Mouse (Mus musculus) cortical plate, adult 2 months (tissue): ENCODE data around the gene Tbc1d2b. TPM values are rescaled to one million over a fixed set of nuclear protein-coding genes. Genes with fewer than 3 reads are reported as not detected.

Experiments
- H3K27ac ChIP-seq: fragments of 200-500 bp; 2 replicates; pipeline ENCODE4 v1.5.1; 2012; ENCODE audit warnings: low read length, control low read depth, inconsistent platforms; ENCODE audit not compliant: insufficient read depth
- H3K4me1 ChIP-seq: fragments of 200-500 bp; 2 replicates; pipeline ENCODE4 v1.6.1; 2011; ENCODE audit warnings: low read length; ENCODE audit not compliant: control insufficient read depth, insufficient read depth
- H3K4me3 ChIP-seq: fragments of 200-500 bp; 2 replicates; pipeline ENCODE4 v1.5.1; 2011; ENCODE audit warnings: mild to moderate bottlenecking, low read length, control low read depth; ENCODE audit not compliant: insufficient read depth
- CTCF ChIP-seq: fragments of 200-500 bp; IDR thresholded peaks from 2 replicates; pipeline ENCODE4 v1.5.1; 2011; ENCODE audit warnings: mild to moderate bottlenecking, control low read depth, low read length; ENCODE audit not compliant: insufficient read depth; ENCODE audit errors: extremely low read depth
- POLR2A ChIP-seq: fragments of 200-500 bp; IDR thresholded peaks from 2 replicates; pipeline ENCODE4 v1.6.1; 2011; ENCODE audit warnings: mild to moderate bottlenecking, low read length, control low read depth; ENCODE audit not compliant: insufficient read depth; ENCODE audit errors: extremely low read depth
- polyA plus RNA-seq: library from polyadenylated mRNA; depleted of rRNA; stranded (reverse); fragments of >200 nt; gene quantifications from 2 replicates; pipeline ENCODE4 v1.2.3, GENCODE M21; 2012

The Tbc1d2b gene
- polyA plus RNA-seq, 1 experiment = 11.4 TPM

DNA sequence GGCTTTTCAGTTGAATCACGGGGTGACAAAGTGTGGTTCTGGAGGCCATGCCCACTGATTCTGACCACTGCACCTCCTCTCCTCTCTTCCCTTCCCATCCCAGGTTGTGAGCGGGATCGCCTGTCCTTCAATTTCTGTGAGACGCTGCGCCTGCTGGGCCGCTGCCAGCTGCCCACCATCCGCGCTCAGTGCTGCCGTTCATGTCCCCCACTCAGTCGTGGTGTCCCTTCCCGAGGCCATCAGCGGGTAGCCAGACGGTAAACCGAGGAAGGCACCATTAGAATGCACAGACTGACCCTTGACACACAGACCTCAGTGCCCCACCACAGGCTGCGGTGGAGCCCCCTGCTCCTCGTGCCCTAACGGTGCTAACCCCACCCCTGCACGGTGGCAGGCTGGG is 71.0 kb downstream of the Tbc1d2b start:
- TF ChIP-seq CTCF (no peak), POLR2A (no peak)
- no peak overlapping the region for H3K4me3 ChIP-seq
- peaks cover 1% of the 10 kb centered on the region; the same call in 1 of the 2 replicates for H3K4me1 ChIP-seq
- H3K27ac ChIP-seq = no peak overlapping the region

DNA sequence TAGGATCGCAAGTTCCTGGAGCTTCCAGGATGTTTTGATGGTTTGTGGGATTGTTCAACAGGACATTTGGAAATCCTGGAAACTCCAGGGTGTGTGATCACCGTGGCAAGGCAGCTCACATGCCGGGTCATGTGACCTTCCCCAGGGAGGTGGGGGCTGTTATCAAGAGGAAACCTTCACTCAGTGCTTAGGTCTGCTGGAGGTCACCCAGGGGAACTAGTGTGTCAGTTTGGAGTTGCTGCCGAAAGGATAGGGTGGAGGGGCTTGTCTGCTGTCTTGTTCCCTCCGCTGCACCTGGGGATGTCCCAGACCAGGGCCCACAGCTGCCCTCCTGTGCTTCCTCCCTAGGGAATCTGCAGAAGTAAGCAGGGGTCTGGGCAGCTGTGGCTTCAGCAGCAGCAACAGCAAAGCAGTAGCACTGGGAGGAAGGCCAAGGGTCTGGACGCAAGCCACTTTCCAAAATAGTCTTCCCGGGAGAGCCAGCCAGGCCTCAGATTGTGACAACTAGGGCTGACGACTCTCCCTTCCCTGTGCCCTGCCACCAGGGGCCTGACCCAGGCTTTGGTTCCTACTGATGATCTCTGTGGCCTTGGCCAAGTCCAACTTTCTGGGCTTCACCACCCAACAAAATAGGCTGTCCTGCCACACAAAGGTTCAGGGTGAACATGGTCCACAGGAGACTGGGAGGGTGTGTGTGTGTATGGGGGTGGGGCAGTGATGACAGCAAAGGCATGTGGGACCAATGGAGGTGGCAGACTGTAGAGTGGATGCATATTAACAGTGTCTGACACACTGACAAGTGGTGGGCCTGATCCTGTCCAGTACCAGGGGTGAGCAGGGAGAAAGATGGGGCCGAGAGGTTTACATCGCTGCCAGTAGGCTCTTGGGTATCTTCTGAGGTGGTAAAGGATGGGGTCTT is 71.8 kb downstream of the Tbc1d2b start:
- Histone ChIP-seq H3K4me1 (peaks cover 1% of the 10 kb centered on the region; the same call in 1 of the 2 replicates), H3K27ac (no peak overlapping the region), H3K4me3 (no peak overlapping the region)
- TF ChIP-seq POLR2A (no peak), CTCF (no peak)

DNA sequence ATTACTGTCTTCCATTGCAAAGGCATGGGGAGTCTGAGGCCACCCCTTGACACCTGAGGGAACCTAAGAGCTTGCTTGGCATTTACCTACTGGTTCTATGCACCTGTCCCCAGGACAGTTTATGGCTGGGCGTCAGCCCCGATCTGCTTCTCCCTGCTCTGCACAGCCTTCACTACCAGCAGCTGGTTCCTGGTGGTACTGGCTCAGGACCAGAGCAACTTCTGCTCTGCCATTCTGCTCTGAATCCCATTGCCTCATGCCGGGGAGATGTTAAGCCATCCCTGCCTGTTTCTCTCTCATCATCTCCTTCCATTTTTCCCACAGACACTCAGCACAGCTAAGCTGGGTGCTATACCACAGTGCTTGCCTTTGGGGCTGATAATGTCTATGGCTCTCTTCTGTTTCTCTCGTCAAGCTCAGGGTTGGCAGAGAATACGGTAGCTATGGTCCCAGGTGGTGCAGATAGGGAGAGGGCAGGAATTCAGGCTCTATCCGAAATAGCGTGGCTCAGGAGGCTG is 72.7 kb downstream of the Tbc1d2b start:
- Histone ChIP-seq H3K4me3 (no peak overlapping the region), H3K27ac (no peak overlapping the region), H3K4me1 (peaks cover 1% of the 10 kb centered on the region; the same call in 1 of the 2 replicates)
- TF ChIP-seq CTCF = no peak
- no peak for TF ChIP-seq POLR2A

DNA sequence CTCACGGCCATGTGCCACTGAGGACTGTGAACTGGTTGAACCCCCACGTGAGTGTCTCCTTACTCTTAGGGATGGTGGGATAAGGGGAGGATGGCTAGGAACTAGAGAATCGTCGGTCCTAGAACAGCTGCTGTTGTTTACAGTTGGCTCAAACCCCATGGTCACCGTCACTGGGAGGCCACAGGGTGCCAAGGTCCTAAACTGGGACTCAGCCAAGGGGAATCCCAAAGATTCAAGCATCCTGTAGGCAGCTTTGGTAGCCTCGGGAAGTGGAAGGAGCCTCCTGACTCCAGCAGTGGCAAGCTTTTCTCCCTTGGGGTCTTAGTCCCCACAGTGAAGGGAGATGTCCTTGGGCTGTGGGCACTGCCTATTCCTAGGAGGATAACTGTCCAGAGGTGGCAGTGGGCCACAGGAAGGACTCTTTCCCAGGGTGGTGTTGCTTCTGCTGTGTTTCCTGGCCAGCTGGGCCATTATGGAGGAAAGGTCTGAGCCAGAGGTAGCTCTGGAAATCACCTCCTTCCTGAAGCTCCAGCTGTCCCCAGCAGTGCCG is 73.4 kb downstream of the Tbc1d2b start:
- Histone ChIP-seq H3K4me1 (peaks cover under 1% of the 10 kb centered on the region; the same call in 1 of the 2 replicates), H3K27ac (no peak overlapping the region), H3K4me3 (no peak overlapping the region)
- TF ChIP-seq POLR2A = no peak
- TF ChIP-seq CTCF = no peak

DNA sequence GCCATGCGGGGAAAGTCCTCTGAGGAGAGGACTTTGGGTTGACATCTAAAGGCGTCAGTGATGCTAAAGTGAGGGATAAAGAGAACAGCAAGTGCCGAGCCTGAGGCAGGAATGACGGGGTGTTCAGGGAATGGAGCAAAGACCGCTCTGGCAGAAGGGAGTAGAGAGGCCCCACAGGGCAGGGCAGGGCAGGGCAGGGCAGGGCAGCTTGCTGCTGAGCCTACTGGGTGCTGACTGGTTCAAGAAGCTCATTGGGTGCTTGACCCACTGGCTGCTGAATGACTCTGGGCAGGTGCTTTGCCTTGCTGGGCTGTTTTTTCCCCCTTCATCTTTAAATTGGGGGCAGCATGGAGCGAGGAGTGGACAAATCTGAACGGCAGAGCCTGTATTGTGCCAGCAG is 74.3 kb downstream of the Tbc1d2b start:
- Histone ChIP-seq H3K27ac (no peak overlapping the region), H3K4me3 (no peak overlapping the region), H3K4me1 (no peaks in the 10 kb centered on the region)
- TF ChIP-seq CTCF (no peak), POLR2A (no peak)

DNA sequence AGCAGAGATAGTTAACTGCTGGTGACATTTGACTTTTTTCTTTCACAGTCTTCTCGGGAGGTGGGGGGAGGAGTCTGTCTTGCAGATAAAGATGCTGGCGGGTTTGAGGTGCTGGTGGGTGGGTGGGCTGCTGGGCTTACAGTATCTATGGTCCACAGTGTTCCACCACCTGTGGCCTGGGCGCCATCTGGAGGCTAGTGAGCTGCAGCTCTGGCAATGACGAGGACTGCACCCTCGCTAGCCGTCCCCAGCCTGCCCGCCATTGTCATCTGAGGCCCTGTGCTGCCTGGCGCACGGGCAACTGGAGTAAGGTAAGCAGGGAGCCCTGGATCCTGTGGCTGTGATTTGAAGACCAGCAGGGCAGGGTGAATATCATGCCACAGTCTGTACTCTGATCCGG is 75.6 kb downstream of the Tbc1d2b start:
- Histone ChIP-seq H3K4me1 (no peaks in the 10 kb centered on the region), H3K4me3 (no peak overlapping the region), H3K27ac (no peak overlapping the region)
- TF ChIP-seq CTCF (no peak), POLR2A (no peak)

DNA sequence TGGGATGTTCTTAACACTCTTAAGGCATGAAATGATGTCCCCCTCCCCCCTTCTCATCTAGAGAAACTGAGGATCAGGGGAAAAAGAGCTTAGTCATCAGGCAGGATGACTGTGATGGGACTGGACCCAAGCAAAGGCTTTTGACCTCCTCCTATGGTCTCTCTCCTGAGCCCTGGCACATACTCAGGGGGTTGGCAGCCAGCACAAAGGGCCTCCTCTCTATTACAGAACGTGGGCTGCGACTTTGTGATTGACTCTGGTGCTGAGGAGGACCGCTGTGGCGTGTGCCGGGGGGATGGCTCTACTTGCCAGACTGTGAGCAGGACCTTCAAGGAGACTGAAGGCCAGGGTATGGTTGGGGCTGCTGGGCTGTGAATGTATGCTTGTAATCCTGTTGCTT is 81.2 kb downstream of the Tbc1d2b start:
- Histone ChIP-seq H3K4me1 (no peaks in the 10 kb centered on the region), H3K27ac (no peak overlapping the region), H3K4me3 (no peak overlapping the region)
- no peak for TF ChIP-seq CTCF
- TF ChIP-seq POLR2A = no peak

DNA sequence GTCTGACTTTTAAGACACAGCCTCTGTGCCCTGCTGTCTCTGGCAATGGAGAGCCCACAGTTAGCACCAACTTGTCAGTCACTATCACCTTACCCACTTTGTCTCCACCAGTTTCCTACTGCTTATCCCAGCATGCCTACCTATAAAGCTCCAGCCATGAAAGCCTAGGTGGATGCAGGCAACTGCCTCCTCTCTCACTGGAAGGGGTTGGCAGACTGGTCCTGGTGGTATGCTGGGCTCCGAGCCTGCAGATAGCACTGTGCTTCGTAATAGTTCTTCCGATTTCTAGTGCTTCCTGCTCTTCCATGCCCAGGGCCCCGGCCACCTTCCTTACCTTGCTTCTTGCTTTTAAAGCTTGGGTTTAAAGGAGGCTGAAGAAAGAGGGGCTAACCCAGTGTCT is 81.7 kb downstream of the Tbc1d2b start:
- no peaks in the 10 kb centered on the region for H3K4me1 ChIP-seq
- no peak for TF ChIP-seq POLR2A
- no peak for TF ChIP-seq CTCF
- H3K27ac ChIP-seq = no peak overlapping the region
- no peak overlapping the region for H3K4me3 ChIP-seq

DNA sequence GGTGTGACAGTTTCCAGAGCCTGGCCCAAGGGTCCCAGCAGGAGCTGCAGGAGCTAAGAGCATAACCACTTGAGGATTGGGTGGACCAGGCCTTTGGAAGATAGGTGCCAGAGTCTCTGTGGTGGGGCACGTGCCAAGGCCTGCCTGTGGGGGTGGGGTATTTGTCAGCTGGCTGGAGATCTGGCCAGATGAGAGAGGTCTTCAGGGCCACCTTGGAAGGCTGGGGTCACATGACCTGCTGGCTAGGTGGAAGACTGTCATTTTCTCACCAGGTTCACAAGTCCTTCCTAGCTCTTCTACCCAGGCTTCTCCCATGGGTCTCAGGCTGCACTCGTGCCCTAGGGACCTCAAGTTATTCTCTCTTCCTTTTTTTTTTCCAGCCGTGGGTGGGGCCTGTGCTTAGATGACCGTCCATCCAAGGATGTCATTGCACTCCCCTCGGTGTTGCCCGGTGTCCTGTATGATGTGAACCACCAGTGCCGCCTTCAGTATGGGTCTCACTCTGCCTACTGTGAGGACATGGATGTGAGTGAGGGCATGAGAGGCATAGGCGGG is 85.2 kb downstream of the Tbc1d2b start:
- TF ChIP-seq POLR2A (no peak), CTCF (no peak)
- Histone ChIP-seq H3K4me3 (no peak overlapping the region), H3K27ac (no peak overlapping the region), H3K4me1 (no peaks in the 10 kb centered on the region)

DNA sequence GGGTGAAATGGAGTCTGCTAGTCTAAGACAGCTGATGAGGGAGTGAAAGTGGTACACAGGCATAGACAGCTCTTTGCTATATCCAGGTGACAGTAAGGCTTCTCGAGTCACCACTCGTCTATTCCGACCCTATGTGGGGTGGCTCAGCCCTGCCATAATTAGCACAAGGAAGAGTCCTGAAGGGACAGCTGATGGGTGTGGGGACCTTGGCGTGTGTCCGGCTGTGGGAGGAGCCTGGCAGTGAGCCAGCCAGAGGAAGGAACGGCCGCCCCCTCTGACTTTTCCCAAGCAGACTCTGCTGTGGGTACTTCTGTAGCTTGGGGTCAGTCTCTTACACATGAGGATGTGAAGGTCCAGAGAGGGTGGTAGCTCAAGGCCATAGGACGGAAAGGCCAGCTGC is 86.5 kb downstream of the Tbc1d2b start:
- no peaks in the 10 kb centered on the region for H3K4me1 ChIP-seq
- TF ChIP-seq POLR2A = no peak
- TF ChIP-seq CTCF = no peak
- no peak overlapping the region for H3K4me3 ChIP-seq
- no peak overlapping the region for H3K27ac ChIP-seq
